Mouse (Mus musculus) midbrain, embryonic 13.5 days (tissue): ENCODE data around the gene Reep1. TPM values are rescaled to one million over a fixed set of nuclear protein-coding genes. Genes with fewer than 3 reads are reported as not detected.

ENCODE experiments used
- ATAC-seq: fragments of 200-750 bp; cut with Nextera tagmentation; 2 replicates; pipeline ENCODE4 v1.8.0; 2017; ENCODE audit warnings: mild to moderate bottlenecking, moderate TSS enrichment, moderate library complexity
- H3K27ac ChIP-seq: fragments of 300-500 bp; sonication (generic); 2 replicates; pipeline ENCODE4 v1.5.1; 2015; ENCODE audit warnings: inconsistent platforms, mild to moderate bottlenecking, moderate library complexity
- H3K27me3 ChIP-seq: fragments of 300-500 bp; sonication (generic); 2 replicates; pipeline ENCODE4 v1.6.1; 2015; ENCODE audit warnings: mild to moderate bottlenecking, inconsistent platforms
- H3K36me3 ChIP-seq: fragments of 300-500 bp; sonication (generic); 2 replicates; pipeline ENCODE4 v1.6.1; 2015; ENCODE audit warnings: mild to moderate bottlenecking, inconsistent platforms
- H3K4me1 ChIP-seq: fragments of 300-500 bp; sonication (generic); replicated peaks from 2 replicates; pipeline ENCODE4 v1.6.1; 2015; ENCODE audit warnings: inconsistent platforms
- H3K4me2 ChIP-seq: fragments of 300-500 bp; sonication (generic); replicated peaks from 2 replicates; pipeline ENCODE4 v1.6.1; 2015; ENCODE audit warnings: moderate library complexity, mild to moderate bottlenecking, inconsistent platforms
- H3K4me3 ChIP-seq: fragments of 300-500 bp; sonication (generic); replicated peaks from 2 replicates; pipeline ENCODE4 v1.5.1; 2015; ENCODE audit warnings: mild to moderate bottlenecking, inconsistent platforms
- H3K9ac ChIP-seq: fragments of 300-500 bp; sonication (generic); replicated peaks from 2 replicates; pipeline ENCODE4 v1.6.1; 2015; ENCODE audit warnings: mild to moderate bottlenecking, inconsistent platforms
- H3K9me3 ChIP-seq: fragments of 300-500 bp; sonication (generic); 2 replicates; pipeline ENCODE4 v1.6.1; 2016; ENCODE audit warnings: mild to moderate bottlenecking, inconsistent platforms
- WGBS: fragments of 180-500 bp; shearing (Covaris S2); methylation state at CpG from one replicate; pipeline ENCODE4 v1.1.7; 2015; 5-methylcytosine and 5-hydroxymethylcytosine counted together
- polyA plus RNA-seq: library from polyadenylated mRNA; unstranded; fragments of >200 nt; fragmentation: Nextera tagmentation; extraction: Ambion mirVana; gene quantifications from 2 replicates; pipeline ENCODE4 v1.2.1, GENCODE M21; 2015

The Reep1 gene
- polyA plus RNA-seq, 1 experiment from 2014 or later, result 197 TPM

GRCm38 (mm10) chr6:71715006-71715405 is 7.6 kb downstream of the Reep1 start:
- no peaks in the 10 kb centered on the region for H3K9me3 ChIP-seq
- no peak overlapping the region for H3K4me2 ChIP-seq
- H3K4me1 ChIP-seq, result peaks cover 20% of the 10 kb centered on the region; the same call in 1 of the 2 replicates
- 85% methylated on average over 5 of the region's 5 CpGs for WGBS
- H3K9ac ChIP-seq, result no peak overlapping the region
- H3K4me3 ChIP-seq, result no peak overlapping the region
- peaks cover 5% of the 10 kb centered on the region; the same call in 1 of the 2 replicates for H3K36me3 ChIP-seq
- H3K27ac ChIP-seq, result no peak overlapping the region
- no peak for ATAC-seq
- no peaks in the 10 kb centered on the region for H3K27me3 ChIP-seq

DNA sequence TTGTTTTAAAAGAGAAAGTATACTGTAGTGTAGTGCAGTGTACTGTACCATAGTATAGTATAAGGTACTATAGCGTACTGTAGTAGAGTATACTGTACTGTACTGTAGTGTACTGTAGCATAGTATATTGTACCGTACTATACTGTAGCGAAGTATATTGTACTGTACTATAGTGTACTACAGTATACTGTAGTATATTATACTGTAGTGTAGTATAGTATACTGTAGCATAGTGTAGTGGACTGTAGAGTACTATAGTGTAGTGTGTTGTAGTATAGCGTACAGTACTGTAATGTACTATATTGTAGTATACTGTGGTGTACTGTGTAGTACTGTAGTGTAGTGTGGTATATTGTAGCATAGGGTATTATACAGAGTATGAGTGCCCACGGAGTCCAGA is 9.1 kb downstream of the Reep1 start:
- ATAC-seq, result 0 out of 2 replicates have a peak, but pooled peaks have one; percentile 40
- no peak overlapping the region for H3K4me2 ChIP-seq
- WGBS, result 95% methylated on average over 5 of the region's 5 CpGs
- no peak overlapping the region for H3K4me3 ChIP-seq
- H3K4me1 ChIP-seq, result peaks cover 9% of the 10 kb centered on the region
- H3K27ac ChIP-seq, result no peak overlapping the region
- no peaks in the 10 kb centered on the region for H3K9me3 ChIP-seq
- H3K9ac ChIP-seq, result no peak overlapping the region
- peaks cover 4% of the 10 kb centered on the region; the same call in 1 of the 2 replicates for H3K36me3 ChIP-seq
- H3K27me3 ChIP-seq, result no peaks in the 10 kb centered on the region

DNA sequence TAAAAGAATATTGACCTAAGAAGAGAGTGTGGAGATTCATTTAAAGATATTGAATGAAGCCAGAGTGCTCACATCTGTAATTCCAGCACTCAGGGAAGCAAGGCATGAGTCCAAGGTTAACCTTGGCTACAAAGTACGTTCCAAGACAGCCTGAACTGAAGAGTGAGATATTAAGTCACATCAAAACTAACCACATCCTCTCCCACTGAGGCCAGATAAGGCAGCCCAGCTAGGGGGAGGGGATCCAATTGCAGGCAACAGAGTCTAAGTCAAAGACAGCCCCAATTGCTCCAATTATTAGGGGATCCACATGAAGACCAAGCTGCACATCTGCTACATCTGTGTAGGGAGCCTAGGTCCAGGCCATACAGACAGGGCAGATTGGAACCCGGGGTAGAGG is 11.0 kb downstream of the Reep1 start:
- 86% methylated on average over 2 of the region's 2 CpGs for WGBS
- ATAC-seq, result no peak

GRCm38 (mm10) chr6:71719302-71719701 is 11.9 kb downstream of the Reep1 start:
- 89% methylated on average over 4 of the region's 4 CpGs for WGBS
- Histone ChIP-seq H3K4me2 (no peak overlapping the region), H3K4me3 (no peak overlapping the region), H3K36me3 (no peaks in the 10 kb centered on the region), H3K27me3 (no peaks in the 10 kb centered on the region), H3K9ac (no peak overlapping the region), H3K4me1 (peaks cover 27% of the 10 kb centered on the region), H3K27ac (no peak overlapping the region), H3K9me3 (no peaks in the 10 kb centered on the region)
- ATAC-seq, result no peak

More for the DNA sequence above, 11.0 kb downstream of the Reep1 start:
- H3K9me3 ChIP-seq, result no peaks in the 10 kb centered on the region
- peaks cover 21% of the 10 kb centered on the region for H3K4me1 ChIP-seq
- no peak overlapping the region for H3K9ac ChIP-seq
- H3K27me3 ChIP-seq, result no peaks in the 10 kb centered on the region
- H3K36me3 ChIP-seq, result no peaks in the 10 kb centered on the region
- H3K4me2 ChIP-seq, result no peak overlapping the region
- no peak overlapping the region for H3K27ac ChIP-seq
- no peak overlapping the region for H3K4me3 ChIP-seq

GRCm38 (mm10) chr6:71722988-71723387 is 15.6 kb downstream of the Reep1 start:
- H3K4me1 ChIP-seq, result peaks cover 20% of the 10 kb centered on the region
- 11% methylated on average over 2 of the region's 2 CpGs for WGBS
- H3K36me3 ChIP-seq, result no peaks in the 10 kb centered on the region
- ATAC-seq, result no peak; the same call in 1 of the 2 replicates
- H3K9me3 ChIP-seq, result no peaks in the 10 kb centered on the region
- H3K27ac ChIP-seq, result 0 out of 2 replicates have a peak overlapping the region, but pooled peaks have one; percentile 20
- no peak overlapping the region for H3K9ac ChIP-seq
- H3K4me3 ChIP-seq, result no peak overlapping the region
- H3K27me3 ChIP-seq, result no peaks in the 10 kb centered on the region
- no peak overlapping the region for H3K4me2 ChIP-seq

- no peak overlapping the region for H3K4me3 ChIP-seq
- no peak overlapping the region for H3K4me2 ChIP-seq
- 0 out of 2 replicates have a peak overlapping the region, but pooled peaks have one; percentile 20 for H3K27ac ChIP-seq
- 50% methylated on average over 4 of the region's 4 CpGs for WGBS
- H3K9me3 ChIP-seq, result no peaks in the 10 kb centered on the region
- no peaks in the 10 kb centered on the region for H3K27me3 ChIP-seq
- no peaks in the 10 kb centered on the region for H3K36me3 ChIP-seq
- no peak overlapping the region for H3K9ac ChIP-seq
- ATAC-seq, result no peak; the same call in 1 of the 2 replicates
- peaks cover 20% of the 10 kb centered on the region for H3K4me1 ChIP-seq
Measured at GRCm38 (mm10) chr6:71723555-71723954, 16.2 kb downstream of the Reep1 start.

GRCm38 (mm10) chr6:71726710-71727109 is 19.3 kb downstream of the Reep1 start:
- H3K9ac ChIP-seq, result no peak overlapping the region
- no peak overlapping the region for H3K27ac ChIP-seq
- H3K36me3 ChIP-seq, result no peaks in the 10 kb centered on the region
- no peak overlapping the region for H3K4me2 ChIP-seq
- WGBS, result 98% methylated on average over 7 of the region's 7 CpGs
- no peaks in the 10 kb centered on the region for H3K27me3 ChIP-seq
- H3K4me3 ChIP-seq, result no peak overlapping the region
- no peaks in the 10 kb centered on the region for H3K9me3 ChIP-seq
- ATAC-seq, result no peak
- peaks cover 17% of the 10 kb centered on the region for H3K4me1 ChIP-seq

GRCm38 (mm10) chr6:71728306-71728705 is 20.9 kb downstream of the Reep1 start:
- no peaks in the 10 kb centered on the region for H3K36me3 ChIP-seq
- no peak overlapping the region for H3K4me3 ChIP-seq
- no peak overlapping the region for H3K9ac ChIP-seq
- ATAC-seq, result no peak
- H3K4me1 ChIP-seq, result peaks cover 5% of the 10 kb centered on the region
- no peaks in the 10 kb centered on the region for H3K9me3 ChIP-seq
- no peak overlapping the region for H3K27ac ChIP-seq
- H3K4me2 ChIP-seq, result no peak overlapping the region
- WGBS, result 91% methylated on average over 3 of the region's 3 CpGs
- H3K27me3 ChIP-seq, result no peaks in the 10 kb centered on the region

DNA sequence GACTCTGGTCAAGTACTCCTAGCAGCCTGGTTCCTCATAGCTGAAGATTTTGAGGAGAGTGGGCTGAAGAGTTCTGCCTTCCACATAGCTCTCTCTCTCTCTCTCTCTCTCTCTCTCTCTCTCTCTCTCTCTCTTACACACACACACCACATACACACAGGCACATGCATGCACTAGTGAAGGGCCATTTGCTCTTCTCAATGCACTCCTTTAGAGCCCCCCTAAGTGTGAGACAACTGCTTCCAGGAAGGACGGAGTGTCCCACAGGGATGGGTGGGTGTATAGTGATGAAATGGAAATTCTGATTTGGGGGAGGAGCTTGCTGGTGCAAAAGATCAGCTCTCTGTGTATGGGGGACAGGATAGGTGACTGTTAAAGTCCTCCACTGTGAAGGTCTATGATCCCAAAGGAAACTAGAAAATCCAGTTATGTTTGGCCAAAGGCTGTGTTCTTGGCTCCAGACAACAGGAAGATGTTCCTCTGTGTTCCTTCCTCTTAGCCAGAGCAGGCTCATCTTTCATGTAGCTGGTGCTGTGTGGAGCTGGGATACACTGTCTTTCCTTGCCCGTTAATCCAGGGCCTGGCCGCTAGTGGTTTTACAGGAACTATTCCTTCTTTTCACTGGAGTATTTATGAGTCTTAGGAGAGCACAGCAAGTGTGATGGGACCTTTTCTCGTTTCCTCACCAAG is 27.7 kb downstream of the Reep1 start:
- Histone ChIP-seq H3K9ac (no peak overlapping the region), H3K9me3 (no peaks in the 10 kb centered on the region), H3K4me3 (no peak overlapping the region), H3K36me3 (no peaks in the 10 kb centered on the region), H3K4me2 (no peak overlapping the region), H3K27ac (no peak overlapping the region), H3K27me3 (no peaks in the 10 kb centered on the region), H3K4me1 (peaks cover 23% of the 10 kb centered on the region)
- 61% methylated on average over 4 of the region's 4 CpGs for WGBS
- ATAC-seq, result no peak

- H3K9me3 ChIP-seq, result no peaks in the 10 kb centered on the region
- peaks cover 29% of the 10 kb centered on the region for H3K4me1 ChIP-seq
- WGBS, result 26% methylated on average over 4 of the region's 4 CpGs
- no peak overlapping the region for H3K9ac ChIP-seq
- no peak overlapping the region for H3K4me3 ChIP-seq
- H3K4me2 ChIP-seq, result no peak overlapping the region
- H3K36me3 ChIP-seq, result no peaks in the 10 kb centered on the region
- no peak overlapping the region for H3K27ac ChIP-seq
- no peaks in the 10 kb centered on the region for H3K27me3 ChIP-seq
- ATAC-seq, result no peak
Measured at GRCm38 (mm10) chr6:71735600-71736010, 28.2 kb downstream of the Reep1 start.

DNA sequence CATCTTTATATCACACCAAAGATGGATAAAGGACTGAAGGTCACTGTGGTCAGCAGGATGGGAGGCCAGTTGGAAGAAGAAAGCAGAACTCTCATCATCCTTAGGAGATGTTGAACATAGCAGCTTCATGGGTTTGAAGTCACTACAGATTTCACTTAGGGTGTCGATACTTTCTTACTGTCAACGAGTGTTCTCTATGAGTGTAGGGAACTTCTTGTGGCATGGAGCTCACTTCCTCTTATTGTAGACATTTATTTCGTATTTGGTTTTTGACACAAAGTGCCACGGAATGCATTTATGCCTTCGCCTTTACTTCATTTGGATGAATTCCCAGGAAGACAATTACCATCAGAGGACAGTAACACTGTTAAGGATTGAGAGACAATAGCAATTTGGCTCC is 28.7 kb downstream of the Reep1 start:
- Histone ChIP-seq H3K9me3 (no peaks in the 10 kb centered on the region), H3K4me2 (no peak overlapping the region), H3K27ac (no peak overlapping the region), H3K27me3 (no peaks in the 10 kb centered on the region), H3K36me3 (no peaks in the 10 kb centered on the region), H3K4me3 (no peak overlapping the region), H3K9ac (no peak overlapping the region), H3K4me1 (peaks cover 34% of the 10 kb centered on the region)
- ATAC-seq, result no peak
- 95% methylated on average over 5 of the region's 5 CpGs for WGBS

GRCm38 (mm10) chr6:71737202-71737601 is 29.8 kb downstream of the Reep1 start:
- H3K9me3 ChIP-seq, result no peaks in the 10 kb centered on the region
- no peak overlapping the region for H3K27ac ChIP-seq
- peaks cover 38% of the 10 kb centered on the region for H3K4me1 ChIP-seq
- no peaks in the 10 kb centered on the region for H3K36me3 ChIP-seq
- H3K4me3 ChIP-seq, result no peak overlapping the region
- no peaks in the 10 kb centered on the region for H3K27me3 ChIP-seq
- no peak overlapping the region for H3K9ac ChIP-seq
- H3K4me2 ChIP-seq, result no peak overlapping the region
- 80% methylated on average over 8 of the region's 8 CpGs for WGBS
- no peak for ATAC-seq

GRCm38 (mm10) chr6:71738611-71739010 is 31.2 kb downstream of the Reep1 start:
- H3K4me2 ChIP-seq, result no peak overlapping the region
- peaks cover 38% of the 10 kb centered on the region for H3K4me1 ChIP-seq
- no peak overlapping the region for H3K27ac ChIP-seq
- no peak overlapping the region for H3K4me3 ChIP-seq
- 73% methylated on average over 4 of the region's 4 CpGs for WGBS
- no peaks in the 10 kb centered on the region for H3K36me3 ChIP-seq
- H3K9me3 ChIP-seq, result no peaks in the 10 kb centered on the region
- no peak for ATAC-seq
- no peak overlapping the region for H3K9ac ChIP-seq
- H3K27me3 ChIP-seq, result no peaks in the 10 kb centered on the region
